Mouse (Mus musculus): ENCODE measurements around the gene Gm45213. TPM values are rescaled to one million over a fixed set of nuclear protein-coding genes. Genes with fewer than 3 reads are reported as not detected.
"Not testable (repeated sequence)": the region's sequence is repeated elsewhere in the genome, so short reads cannot be mapped to it uniquely, and the experiment has no call there.

Gene Gm45213
- total RNA-seq, 4 experiments from 2014 or later: not detected

GRCm38 (mm10) chr7:66053946-66054483, 10.6 kb downstream of the Gm45213 start:
- no peak for DNase-seq

- DNase-seq: not testable (repeated sequence)
Observed at GRCm38 (mm10) chr7:66055356-66055755, 12.0 kb downstream of the Gm45213 start.

- DNase-seq: no peak
Observed at GRCm38 (mm10) chr7:66058703-66059102, 15.3 kb downstream of the Gm45213 start, which contains the start of gene Snrpa1. TSS of gene Snrpa1 (plus strand) at chr7:66059003.

GRCm38 (mm10) chr7:66060066-66060956, 16.9 kb downstream of the Gm45213 start:
- peak; percentile 80 for DNase-seq

GRCm38 (mm10) chr7:66061057-66061456, 17.7 kb downstream of the Gm45213 start:
- DNase-seq: no peak

- DNase-seq: no peak
Observed at GRCm38 (mm10) chr7:66076411-66076810, 33.0 kb downstream of the Gm45213 start.

GRCm38 (mm10) chr7:66079364-66080230, 36.2 kb downstream of the Gm45213 start, which contains the start of gene Selenos:
TSS of gene Selenos (plus strand) at chr7:66079649.
- DNase-seq: peak; percentile 97

- DNase-seq: no peak
Observed at GRCm38 (mm10) chr7:66080231-66080613, 36.8 kb downstream of the Gm45213 start.

- no peak for DNase-seq
Observed at GRCm38 (mm10) chr7:66083757-66084156, 40.4 kb downstream of the Gm45213 start.

- no peak for DNase-seq
Observed at GRCm38 (mm10) chr7:66084546-66084945, 41.1 kb downstream of the Gm45213 start.

- DNase-seq: no peak
Observed at GRCm38 (mm10) chr7:66087652-66088051, 44.2 kb downstream of the Gm45213 start.

- no peak for DNase-seq
Observed at GRCm38 (mm10) chr7:66088077-66088476, 44.7 kb downstream of the Gm45213 start.

GRCm38 (mm10) chr7:66090676-66091190, 47.3 kb downstream of the Gm45213 start:
- DNase-seq: no peak

GRCm38 (mm10) chr7:66091553-66091952, 48.2 kb downstream of the Gm45213 start:
- no peak for DNase-seq

GRCm38 (mm10) chr7:66092656-66093055, 49.3 kb downstream of the Gm45213 start:
- no peak for DNase-seq

- DNase-seq: no peak
Observed at GRCm38 (mm10) chr7:66094141-66094540, 50.7 kb downstream of the Gm45213 start.

- DNase-seq: no peak
Observed at GRCm38 (mm10) chr7:66098803-66099202, 55.4 kb downstream of the Gm45213 start.

- DNase-seq: no peak
Observed at GRCm38 (mm10) chr7:66101866-66102265, 58.5 kb downstream of the Gm45213 start.

- no peak for DNase-seq
Observed at GRCm38 (mm10) chr7:66104531-66104930, 61.1 kb downstream of the Gm45213 start.

- no peak for DNase-seq
Observed at GRCm38 (mm10) chr7:66105771-66106170, 62.4 kb downstream of the Gm45213 start.

- DNase-seq: no peak
Observed at GRCm38 (mm10) chr7:66106581-66107056, 63.2 kb downstream of the Gm45213 start.

- no peak for DNase-seq
Observed at GRCm38 (mm10) chr7:66107206-66107605, 63.8 kb downstream of the Gm45213 start.
